Mouse (Mus musculus): ENCODE data around the gene Gar1. TPM values are rescaled to one million over a fixed set of nuclear protein-coding genes. Genes with fewer than 3 reads are reported as not detected.

Gene Gar1
- polyA plus RNA-seq, 1 experiment from 2014 or later = 38.9 TPM

GRCm38 (mm10) chr3:129793801-129794200 lies 37.4 kb downstream of the Gar1 start:
- no peaks in the 10 kb centered on the region for H3K4me1 ChIP-seq (ENCODE audit: control insufficient read depth, insufficient read depth, low read length)

GRCm38 (mm10) chr3:129782746-129783145 lies 48.5 kb downstream of the Gar1 start:
- no peaks in the 10 kb centered on the region for H3K27me3 ChIP-seq (replicated peaks; ENCODE audit: control insufficient read depth, insufficient read depth, low read length)
- ATAC-seq (ENCODE audit: low read depth) = no peak
- no peak for DNase-seq (ENCODE audit: low spot score)
- H3K4me3 ChIP-seq (ENCODE audit: low read depth, low read length) = no peak overlapping the region
- WGBS = 94% methylated on average over 3 of the region's 3 CpGs
- no peak overlapping the region for H3K9ac ChIP-seq (ENCODE audit: low read depth, low read length)
- H3K36me3 ChIP-seq (ENCODE audit: control insufficient read depth, insufficient read depth, low read length) = no peaks in the 10 kb centered on the region
- no peak overlapping the region for H3K4me2 ChIP-seq (ENCODE audit: low read depth, low read length)
- H3K4me1 ChIP-seq (ENCODE audit: control insufficient read depth, insufficient read depth, low read length) = no peaks in the 10 kb centered on the region
- no peaks in the 10 kb centered on the region for H3K9me3 ChIP-seq (ENCODE audit: control insufficient read depth, low read length)
- no peak overlapping the region for H3K27ac ChIP-seq (replicated peaks; ENCODE audit: low read depth, low read length)

More at GRCm38 (mm10) chr3:129793801-129794200, 37.4 kb downstream of the Gar1 start:
- no peak overlapping the region for H3K27ac ChIP-seq (replicated peaks; ENCODE audit: low read depth, low read length)
- no peak for ATAC-seq (ENCODE audit: low read depth)
- H3K27me3 ChIP-seq (replicated peaks; ENCODE audit: control insufficient read depth, insufficient read depth, low read length) = no peaks in the 10 kb centered on the region
- no peaks in the 10 kb centered on the region for H3K36me3 ChIP-seq (ENCODE audit: control insufficient read depth, insufficient read depth, low read length)
- H3K4me3 ChIP-seq (ENCODE audit: low read depth, low read length) = no peak overlapping the region
- 84% methylated on average over 5 of the region's 5 CpGs for WGBS
- no peaks in the 10 kb centered on the region for H3K9me3 ChIP-seq (ENCODE audit: control insufficient read depth, low read length)
- no peak overlapping the region for H3K4me2 ChIP-seq (ENCODE audit: low read depth, low read length)
- H3K9ac ChIP-seq (ENCODE audit: low read depth, low read length) = no peak overlapping the region
- no peak for DNase-seq (ENCODE audit: low spot score)

DNA sequence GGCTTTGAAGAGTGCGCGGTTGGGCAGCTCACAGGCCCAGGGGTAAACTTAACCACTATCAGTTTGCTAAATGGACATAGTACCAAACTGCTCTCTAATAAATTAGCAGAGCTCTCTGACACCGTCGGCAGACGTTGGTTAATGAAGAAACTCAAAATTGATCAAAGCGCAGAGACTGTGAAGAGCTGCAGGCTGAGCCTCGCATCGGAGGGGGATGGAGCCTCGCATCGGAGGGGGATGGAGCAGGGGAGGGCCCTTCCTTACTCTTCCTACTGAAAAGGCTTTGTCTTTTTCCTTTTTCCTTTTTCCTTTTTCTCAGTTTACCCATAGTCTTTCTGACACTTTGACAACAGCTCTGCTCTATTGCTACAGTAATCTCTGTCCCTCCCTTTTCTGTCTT lies 49.8 kb downstream of the Gar1 start:
- Histone ChIP-seq H3K4me2 (ENCODE audit: low read depth, low read length) (no peak overlapping the region), H3K9ac (ENCODE audit: low read depth, low read length) (no peak overlapping the region), H3K4me3 (ENCODE audit: low read depth, low read length) (no peak overlapping the region), H3K27me3 (replicated peaks; ENCODE audit: control insufficient read depth, insufficient read depth, low read length) (no peaks in the 10 kb centered on the region), H3K36me3 (ENCODE audit: control insufficient read depth, insufficient read depth, low read length) (no peaks in the 10 kb centered on the region), H3K4me1 (ENCODE audit: control insufficient read depth, insufficient read depth, low read length) (no peaks in the 10 kb centered on the region), H3K27ac (replicated peaks; ENCODE audit: low read depth, low read length) (no peak overlapping the region), H3K9me3 (ENCODE audit: control insufficient read depth, low read length) (no peaks in the 10 kb centered on the region)
- no peak for ATAC-seq (ENCODE audit: low read depth)
- DNase-seq (ENCODE audit: low spot score) = no peak
- WGBS = 47% methylated on average over 10 of the region's 10 CpGs

Other genes with a start within 250 kb of the Gar1 start
- gene Egf, start 76.1 kb downstream of the Gar1 start, polyA plus RNA-seq (2014; fragmentation: Nextera tagmentation; extraction: Ambion mirVana) = 1.9 and 2.2 TPM in 2 replicates
- not detected in 2 replicates for gene Lrit3, start 27.4 kb downstream of the Gar1 start, polyA plus RNA-seq (2014; fragmentation: Nextera tagmentation; extraction: Ambion mirVana)
- 0.31 TPM in 1 of 2 replicates, not detected in the other for gene Rrh, start 8.8 kb downstream of the Gar1 start, polyA plus RNA-seq (2014; fragmentation: Nextera tagmentation; extraction: Ambion mirVana)
- gene Cfi, start 4.5 kb upstream of the Gar1 start, polyA plus RNA-seq (2014; fragmentation: Nextera tagmentation; extraction: Ambion mirVana) = 0.29 TPM in 2 replicates
- 31.5 and 31.6 TPM in 2 replicates for gene Pla2g12a, start 47.2 kb upstream of the Gar1 start, polyA plus RNA-seq (2014; fragmentation: Nextera tagmentation; extraction: Ambion mirVana)
- 53.3 and 55.5 TPM in 2 replicates for gene Casp6, start 70.0 kb upstream of the Gar1 start, polyA plus RNA-seq (2014; fragmentation: Nextera tagmentation; extraction: Ambion mirVana)
- gene Mcub, start 138.8 kb upstream of the Gar1 start, polyA plus RNA-seq (2014; fragmentation: Nextera tagmentation; extraction: Ambion mirVana) = 5.9 and 8.9 TPM in 2 replicates
- 32.9 and 33.5 TPM in 2 replicates for gene Sec24b, start 230.2 kb upstream of the Gar1 start, polyA plus RNA-seq (2014; fragmentation: Nextera tagmentation; extraction: Ambion mirVana)